Mouse (Mus musculus) spleen, adult 2 months (tissue): ENCODE results near the gene Pin1rt1.

Experiments
- CTCF ChIP-seq: fragments of 200-500 bp; IDR thresholded peaks from 2 replicates; pipeline ENCODE4 v1.5.1; 2011; ENCODE audit warnings: mild to moderate bottlenecking, inconsistent platforms; ENCODE audit not compliant: insufficient read depth, insufficient read length, insufficient replicate concordance; ENCODE audit errors: extremely low read depth
- POLR2A ChIP-seq: fragments of 200-500 bp; IDR thresholded peaks from 2 replicates; pipeline ENCODE4 v1.6.1; 2011; ENCODE audit warnings: low read depth, low read length, inconsistent platforms

DNA sequence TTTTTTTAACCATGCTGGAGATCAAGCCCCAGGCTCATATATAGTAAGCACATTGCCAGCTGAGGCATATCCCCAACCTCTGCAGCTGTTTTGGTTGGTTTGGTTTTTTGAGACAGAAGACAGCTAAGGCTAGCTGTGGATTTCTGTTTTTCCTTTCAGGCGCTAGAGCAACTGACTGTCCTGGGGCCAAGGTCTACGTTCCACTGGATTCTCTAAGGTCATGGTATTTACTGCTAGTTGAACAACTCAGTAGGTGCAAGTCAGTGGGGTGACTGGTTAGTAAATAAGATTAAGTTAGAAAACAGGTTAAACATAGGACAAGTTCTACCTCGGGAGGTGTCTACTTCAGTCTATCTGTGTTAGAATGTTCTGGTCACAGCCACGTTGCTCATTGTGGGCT, 31.4 kb downstream of the Pin1rt1 start:
- TF ChIP-seq CTCF (no peak), POLR2A (no peak)
